Mouse (Mus musculus) lung, postnatal 0 days (tissue): ENCODE results near the gene Sarnp.

Experiments used
- CTCF ChIP-seq: IDR thresholded peaks from 2 replicates; pipeline ENCODE4 v1.5.1; 2016; ENCODE audit warnings: antibody characterized with exemption, mild to moderate bottlenecking
- EP300 ChIP-seq: IDR thresholded peaks from 2 replicates; pipeline ENCODE4 v1.6.1; 2016; ENCODE audit warnings: antibody characterized with exemption, mild to moderate bottlenecking, control low read depth

GRCm38 (mm10) chr10:128920736-128921161 lies 103.6 kb downstream of the Sarnp start:
- TF ChIP-seq CTCF (no peak), EP300 (no peak)
